Mouse (Mus musculus): Measurements from ENCODE around the gene Arhgef7. TPM values are rescaled to one million over a fixed set of nuclear protein-coding genes. Genes with fewer than 3 reads are reported as not detected.

Arhgef7 gene
- polyA plus RNA-seq, 1 experiment from 2014 or later: 10.1 TPM

DNA sequence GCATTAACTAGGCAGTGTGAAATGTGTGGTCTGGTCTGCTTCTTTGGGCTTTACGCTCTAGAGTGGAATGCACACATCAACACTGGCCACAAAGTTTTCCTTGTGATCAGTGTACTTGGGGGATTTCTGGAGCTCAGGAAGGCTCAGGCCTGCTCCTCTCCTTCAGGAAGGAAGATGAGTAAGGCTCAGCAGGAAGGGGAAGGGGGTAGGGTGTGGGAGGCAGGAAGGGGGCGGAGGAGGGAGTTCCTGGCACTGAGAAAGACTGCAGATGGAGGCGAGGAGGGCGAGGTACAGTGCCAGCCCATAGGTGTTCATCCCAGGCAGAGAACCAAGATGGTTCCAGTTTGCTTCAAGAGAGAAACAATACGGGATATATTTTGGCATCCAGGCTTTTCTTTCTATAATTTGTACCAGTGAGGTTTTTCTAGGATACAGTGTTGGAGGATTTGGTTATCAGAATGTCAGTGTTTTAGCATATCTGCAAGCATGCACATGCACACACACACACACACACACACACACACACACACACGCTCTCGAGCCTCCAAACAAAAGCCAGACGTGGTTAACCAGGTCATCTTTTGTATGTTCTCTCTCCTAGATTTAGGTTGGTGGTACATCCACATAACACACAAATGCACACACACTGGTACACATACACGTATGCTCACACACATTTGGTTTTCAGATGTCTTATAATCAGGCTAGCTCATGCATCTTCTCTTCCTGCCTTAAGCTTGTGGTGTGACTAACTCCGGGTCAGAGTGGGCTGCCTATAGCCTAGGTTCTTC lies 52.5 kb downstream of the Arhgef7 start:
- H3K9me3 ChIP-seq (replicated peaks; ENCODE audit: control insufficient read depth, low read length): no peaks in the 10 kb centered on the region
- H3K9ac ChIP-seq (ENCODE audit: low read depth, low read length): no peak overlapping the region
- H3K4me1 ChIP-seq (ENCODE audit: control insufficient read depth, low read depth, low read length): peaks cover 14% of the 10 kb centered on the region
- no peaks in the 10 kb centered on the region for H3K27me3 ChIP-seq (ENCODE audit: control insufficient read depth, insufficient read depth, low read depth, low read length)
- no peak overlapping the region for H3K4me2 ChIP-seq (ENCODE audit: low read depth, low read length)
- ATAC-seq (ENCODE audit: low read depth): no peak
- no peak overlapping the region for H3K27ac ChIP-seq (ENCODE audit: low read length)
- H3K36me3 ChIP-seq (ENCODE audit: control insufficient read depth, insufficient read depth): no peaks in the 10 kb centered on the region; the same call in 1 of the 2 replicates
- H3K4me3 ChIP-seq (ENCODE audit: low read depth, low read length): no peak overlapping the region
- 37% methylated on average over 10 of the region's 10 CpGs for WGBS (ENCODE audit: insufficient replicate concordance)

DNA sequence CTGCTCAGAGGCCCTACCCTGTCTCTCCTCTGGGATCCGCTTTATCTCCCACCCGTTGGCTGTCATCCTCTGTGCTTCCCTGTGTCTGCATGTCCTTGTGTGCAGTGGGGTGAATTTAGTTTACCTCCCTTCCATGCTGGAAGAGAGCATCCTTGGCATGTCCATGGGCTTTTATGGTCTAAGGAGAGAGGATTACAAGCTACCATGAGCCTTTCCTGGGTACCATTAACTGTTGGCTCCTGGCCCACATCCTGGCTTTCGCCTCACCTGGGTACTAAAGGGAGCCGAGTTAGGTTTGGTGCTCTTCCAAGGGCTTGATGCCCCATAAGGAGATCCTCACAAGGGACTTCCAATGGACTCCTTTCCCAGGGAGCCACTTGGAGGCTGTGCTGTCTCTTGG lies 53.1 kb downstream of the Arhgef7 start:
- H3K9ac ChIP-seq (ENCODE audit: low read depth, low read length): no peak overlapping the region
- no peaks in the 10 kb centered on the region for H3K9me3 ChIP-seq (replicated peaks; ENCODE audit: control insufficient read depth, low read length)
- no peaks in the 10 kb centered on the region for H3K27me3 ChIP-seq (ENCODE audit: control insufficient read depth, insufficient read depth, low read depth, low read length)
- WGBS (ENCODE audit: insufficient replicate concordance): 62% methylated on average over 4 of the region's 4 CpGs
- H3K4me3 ChIP-seq (ENCODE audit: low read depth, low read length): no peak overlapping the region
- ATAC-seq (ENCODE audit: low read depth): no peak
- H3K36me3 ChIP-seq (ENCODE audit: control insufficient read depth, insufficient read depth): peaks cover 2% of the 10 kb centered on the region; the same call in 1 of the 2 replicates
- no peak overlapping the region for H3K4me2 ChIP-seq (ENCODE audit: low read depth, low read length)
- peaks cover 8% of the 10 kb centered on the region for H3K4me1 ChIP-seq (ENCODE audit: control insufficient read depth, low read depth, low read length)
- H3K27ac ChIP-seq (ENCODE audit: low read length): no peak overlapping the region

DNA sequence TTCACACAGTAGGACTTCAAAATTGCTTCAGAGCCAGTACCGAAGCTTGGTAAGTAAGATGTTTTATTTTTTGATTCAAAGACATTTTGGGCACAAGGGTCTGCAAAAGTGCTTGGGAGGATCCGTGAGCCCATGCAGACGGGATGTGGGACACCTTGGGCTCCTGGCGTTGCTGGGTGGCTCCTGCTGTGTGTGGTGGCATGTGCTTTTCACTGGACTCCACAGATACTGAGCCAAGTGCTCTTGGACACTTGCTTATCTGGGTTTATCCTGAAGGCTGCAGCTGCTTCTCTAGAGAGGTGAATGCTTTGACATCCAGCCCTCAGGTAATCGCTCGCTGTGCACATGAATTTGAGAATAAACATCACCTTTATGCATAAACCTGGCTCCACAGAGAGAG lies 55.1 kb downstream of the Arhgef7 start:
- no peak overlapping the region for H3K4me3 ChIP-seq (ENCODE audit: low read depth, low read length)
- H3K4me1 ChIP-seq (ENCODE audit: control insufficient read depth, low read depth, low read length): no peaks in the 10 kb centered on the region; the same call in none of the 2 replicates
- no peak overlapping the region for H3K27ac ChIP-seq (ENCODE audit: low read length)
- H3K4me2 ChIP-seq (ENCODE audit: low read depth, low read length): no peak overlapping the region
- no peaks in the 10 kb centered on the region for H3K27me3 ChIP-seq (ENCODE audit: control insufficient read depth, insufficient read depth, low read depth, low read length)
- WGBS (ENCODE audit: insufficient replicate concordance): 78% methylated on average over 6 of the region's 6 CpGs
- no peak overlapping the region for H3K9ac ChIP-seq (ENCODE audit: low read depth, low read length)
- ATAC-seq (ENCODE audit: low read depth): no peak
- peaks cover 4% of the 10 kb centered on the region; the same call in 1 of the 2 replicates for H3K36me3 ChIP-seq (ENCODE audit: control insufficient read depth, insufficient read depth)
- no peaks in the 10 kb centered on the region for H3K9me3 ChIP-seq (replicated peaks; ENCODE audit: control insufficient read depth, low read length)

DNA sequence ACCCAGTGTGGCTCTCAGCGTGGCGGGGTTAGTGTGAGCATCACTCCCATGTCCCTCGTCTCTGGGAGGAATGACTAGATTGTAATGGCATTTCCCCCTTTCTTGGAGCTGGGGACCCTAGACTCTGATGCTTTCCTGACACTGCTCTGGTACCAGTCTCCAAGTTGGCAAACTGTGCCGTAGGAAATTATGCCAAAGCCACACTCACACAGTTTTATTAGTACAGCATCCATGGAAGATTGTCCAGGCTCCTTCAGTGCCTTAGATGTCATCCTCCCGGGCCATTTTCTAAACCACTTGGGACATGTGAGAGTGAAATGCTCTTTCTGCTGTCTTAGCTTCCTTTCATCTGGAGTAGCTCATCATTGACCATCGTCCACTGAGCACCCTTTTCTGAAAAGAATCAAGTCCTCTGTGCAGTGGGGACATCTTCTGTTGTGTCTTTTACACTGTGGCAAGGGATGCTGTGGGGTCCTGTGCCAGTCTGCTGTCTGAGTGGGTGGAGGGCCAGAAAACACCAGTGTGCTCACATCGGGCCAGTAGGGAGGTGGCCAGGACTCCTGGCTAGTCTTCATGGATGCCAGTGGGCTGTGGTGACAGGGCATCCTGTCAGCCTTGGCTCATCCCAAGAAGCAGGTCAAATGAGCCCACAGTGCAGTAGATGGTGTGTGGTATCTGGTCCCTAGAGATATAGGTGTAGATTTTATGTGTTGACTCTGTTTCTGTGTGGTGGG lies 56.5 kb downstream of the Arhgef7 start:
- Histone ChIP-seq H3K36me3 (ENCODE audit: control insufficient read depth, insufficient read depth) (peaks cover 4% of the 10 kb centered on the region; the same call in 1 of the 2 replicates), H3K27ac (ENCODE audit: low read length) (no peak overlapping the region), H3K4me3 (ENCODE audit: low read depth, low read length) (no peak overlapping the region), H3K4me2 (ENCODE audit: low read depth, low read length) (no peak overlapping the region), H3K9ac (ENCODE audit: low read depth, low read length) (no peak overlapping the region), H3K4me1 (ENCODE audit: control insufficient read depth, low read depth, low read length) (no peaks in the 10 kb centered on the region; the same call in 1 of the 2 replicates), H3K27me3 (ENCODE audit: control insufficient read depth, insufficient read depth, low read depth, low read length) (no peaks in the 10 kb centered on the region), H3K9me3 (replicated peaks; ENCODE audit: control insufficient read depth, low read length) (no peaks in the 10 kb centered on the region)
- ATAC-seq (ENCODE audit: low read depth): no peak
- WGBS (ENCODE audit: insufficient replicate concordance): 72% methylated on average over 7 of the region's 7 CpGs

DNA sequence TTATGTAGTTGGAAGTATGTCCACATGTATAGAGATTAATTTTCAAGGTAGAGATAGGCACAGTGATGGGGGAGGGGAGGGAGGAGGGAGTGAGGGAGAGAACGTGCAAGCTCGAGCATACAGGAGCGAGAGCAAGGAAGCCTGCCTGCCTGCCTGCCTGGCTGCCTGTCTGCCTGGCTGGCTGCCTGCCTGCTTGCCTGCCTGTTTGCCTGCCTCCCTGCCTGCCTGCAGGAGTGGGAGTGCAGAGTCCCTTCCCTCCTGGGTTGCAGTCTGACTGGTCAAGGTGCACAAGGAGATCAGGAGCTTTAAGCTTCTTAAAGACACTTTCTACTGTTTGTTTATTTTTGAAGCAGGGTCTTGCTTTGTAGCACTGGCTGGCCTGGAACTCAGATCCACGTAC lies 57.6 kb downstream of the Arhgef7 start:
- no peak overlapping the region for H3K9ac ChIP-seq (ENCODE audit: low read depth, low read length)
- peaks cover 4% of the 10 kb centered on the region; the same call in 1 of the 2 replicates for H3K36me3 ChIP-seq (ENCODE audit: control insufficient read depth, insufficient read depth)
- no peak overlapping the region for H3K27ac ChIP-seq (ENCODE audit: low read length)
- ATAC-seq (ENCODE audit: low read depth): no peak
- no peaks in the 10 kb centered on the region for H3K27me3 ChIP-seq (ENCODE audit: control insufficient read depth, insufficient read depth, low read depth, low read length)
- 56% methylated on average over 4 of the region's 4 CpGs for WGBS (ENCODE audit: insufficient replicate concordance)
- H3K4me3 ChIP-seq (ENCODE audit: low read depth, low read length): no peak overlapping the region
- H3K4me1 ChIP-seq (ENCODE audit: control insufficient read depth, low read depth, low read length): no peaks in the 10 kb centered on the region
- no peak overlapping the region for H3K4me2 ChIP-seq (ENCODE audit: low read depth, low read length)
- H3K9me3 ChIP-seq (replicated peaks; ENCODE audit: control insufficient read depth, low read length): no peaks in the 10 kb centered on the region

DNA sequence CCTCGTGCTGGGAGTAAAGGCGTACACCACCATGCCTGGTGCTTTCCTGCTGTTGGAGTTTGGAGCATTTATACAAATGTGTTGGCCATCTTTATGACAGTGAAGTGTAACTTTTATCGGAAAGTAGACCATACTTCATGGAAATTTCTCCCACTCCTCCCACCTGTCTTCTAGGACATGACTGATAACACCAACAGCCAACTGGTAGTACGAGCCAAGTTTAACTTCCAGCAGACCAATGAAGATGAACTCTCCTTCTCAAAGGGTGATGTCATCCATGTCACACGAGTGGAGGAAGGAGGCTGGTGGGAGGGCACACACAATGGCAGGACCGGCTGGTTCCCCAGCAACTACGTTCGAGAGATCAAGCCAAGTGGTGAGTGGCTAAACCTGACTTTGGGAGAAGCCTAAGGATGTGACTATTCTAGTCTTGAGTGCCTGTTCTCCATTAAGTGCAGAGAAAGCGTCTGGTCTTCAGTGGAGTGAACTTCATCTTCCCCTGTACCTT lies 58.1 kb downstream of the Arhgef7 start:
- WGBS (ENCODE audit: insufficient replicate concordance): 71% methylated on average over 9 of the region's 9 CpGs
- Histone ChIP-seq H3K27me3 (ENCODE audit: control insufficient read depth, insufficient read depth, low read depth, low read length) (no peaks in the 10 kb centered on the region), H3K9ac (ENCODE audit: low read depth, low read length) (no peak overlapping the region), H3K9me3 (replicated peaks; ENCODE audit: control insufficient read depth, low read length) (no peaks in the 10 kb centered on the region), H3K4me2 (ENCODE audit: low read depth, low read length) (no peak overlapping the region), H3K36me3 (ENCODE audit: control insufficient read depth, insufficient read depth) (peaks cover 4% of the 10 kb centered on the region; the same call in 1 of the 2 replicates), H3K27ac (ENCODE audit: low read length) (no peak overlapping the region), H3K4me3 (ENCODE audit: low read depth, low read length) (no peak overlapping the region), H3K4me1 (ENCODE audit: control insufficient read depth, low read depth, low read length) (no peaks in the 10 kb centered on the region)
- ATAC-seq (ENCODE audit: low read depth): no peak

DNA sequence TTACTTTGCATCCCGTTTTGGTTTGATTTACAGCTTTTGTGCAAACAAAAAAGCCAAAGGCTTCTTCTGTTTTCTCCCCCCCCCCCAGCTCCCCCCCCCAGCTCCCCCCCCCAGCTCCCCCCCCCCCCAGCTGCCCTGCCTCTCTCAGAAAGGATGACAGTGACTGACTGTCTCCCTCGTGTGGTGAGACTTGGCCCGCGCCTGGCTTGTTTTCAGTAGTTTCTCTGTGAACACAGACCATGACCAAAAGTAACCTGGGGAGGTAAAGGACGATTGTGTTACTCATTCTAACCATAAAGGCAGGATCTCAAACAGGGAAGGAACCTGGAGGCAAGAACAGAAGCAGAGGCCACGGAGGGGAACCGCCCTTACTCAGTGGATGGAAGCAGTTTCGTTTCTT lies 60.7 kb downstream of the Arhgef7 start:
- 50% methylated on average over 8 of the region's 8 CpGs for WGBS (ENCODE audit: insufficient replicate concordance)
- H3K36me3 ChIP-seq (ENCODE audit: control insufficient read depth, insufficient read depth): 0 out of 2 replicates have a peak, but pooled peaks cover 4% of the 10 kb centered on the region
- no peaks in the 10 kb centered on the region for H3K4me1 ChIP-seq (ENCODE audit: control insufficient read depth, low read depth, low read length)
- no peak overlapping the region for H3K27ac ChIP-seq (ENCODE audit: low read length)
- no peak for ATAC-seq (ENCODE audit: low read depth)
- H3K4me3 ChIP-seq (ENCODE audit: low read depth, low read length): no peak overlapping the region
- H3K4me2 ChIP-seq (ENCODE audit: low read depth, low read length): no peak overlapping the region
- H3K9ac ChIP-seq (ENCODE audit: low read depth, low read length): no peak overlapping the region
- no peaks in the 10 kb centered on the region for H3K9me3 ChIP-seq (replicated peaks; ENCODE audit: control insufficient read depth, low read length)
- no peaks in the 10 kb centered on the region for H3K27me3 ChIP-seq (ENCODE audit: control insufficient read depth, insufficient read depth, low read depth, low read length)

DNA sequence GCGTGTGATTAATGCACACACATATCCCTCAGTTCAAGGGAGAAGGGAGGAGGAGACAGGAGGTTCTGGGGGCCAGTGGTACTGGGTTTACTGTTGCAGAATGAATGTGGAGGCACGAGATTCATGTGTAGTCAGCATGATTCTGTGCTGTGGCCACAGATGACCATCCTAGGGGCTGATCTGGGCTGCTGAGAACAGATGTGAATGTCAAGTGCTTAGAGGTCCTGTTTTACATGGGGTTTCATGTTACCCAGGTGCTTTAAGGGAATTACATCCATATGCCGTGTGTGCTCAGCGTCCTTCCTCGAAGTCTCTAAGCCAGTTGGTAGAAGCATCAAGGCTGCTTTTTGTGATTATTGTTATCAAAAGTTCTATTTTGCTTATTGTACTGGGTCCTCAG lies 61.6 kb downstream of the Arhgef7 start:
- H3K9ac ChIP-seq (ENCODE audit: low read depth, low read length): no peak overlapping the region
- H3K27ac ChIP-seq (ENCODE audit: low read length): no peak overlapping the region
- H3K4me1 ChIP-seq (ENCODE audit: control insufficient read depth, low read depth, low read length): no peaks in the 10 kb centered on the region
- no peak for ATAC-seq (ENCODE audit: low read depth)
- H3K4me2 ChIP-seq (ENCODE audit: low read depth, low read length): no peak overlapping the region
- no peaks in the 10 kb centered on the region for H3K9me3 ChIP-seq (replicated peaks; ENCODE audit: control insufficient read depth, low read length)
- WGBS (ENCODE audit: insufficient replicate concordance): 77% methylated on average over 5 of the region's 5 CpGs
- H3K36me3 ChIP-seq (ENCODE audit: control insufficient read depth, insufficient read depth): 0 out of 2 replicates have a peak, but pooled peaks cover 4% of the 10 kb centered on the region
- no peak overlapping the region for H3K4me3 ChIP-seq (ENCODE audit: low read depth, low read length)
- no peaks in the 10 kb centered on the region for H3K27me3 ChIP-seq (ENCODE audit: control insufficient read depth, insufficient read depth, low read depth, low read length)

DNA sequence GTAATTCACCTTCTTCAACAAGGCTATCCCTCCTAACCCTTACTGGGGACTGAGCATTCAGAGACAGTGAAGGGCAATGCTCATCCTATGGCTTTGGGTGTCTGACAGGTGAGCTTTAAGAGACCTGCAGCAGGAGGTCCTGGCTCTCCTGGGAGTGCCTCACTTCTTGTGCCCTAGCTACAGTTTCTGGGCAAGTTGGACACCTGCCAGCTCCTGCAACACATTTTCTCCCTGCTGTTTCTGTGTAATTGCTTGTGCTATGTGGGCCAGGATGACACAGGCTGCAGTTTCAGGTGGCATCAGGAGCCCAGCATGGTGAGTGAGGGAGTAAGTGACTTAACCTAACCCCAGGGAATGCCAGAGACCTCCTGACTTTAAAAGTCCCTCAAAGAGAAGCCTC lies 67.4 kb downstream of the Arhgef7 start:
- no peak overlapping the region for H3K9ac ChIP-seq (ENCODE audit: low read depth, low read length)
- H3K4me1 ChIP-seq (ENCODE audit: control insufficient read depth, low read depth, low read length): no peaks in the 10 kb centered on the region
- H3K9me3 ChIP-seq (replicated peaks; ENCODE audit: control insufficient read depth, low read length): no peaks in the 10 kb centered on the region
- no peak for ATAC-seq (ENCODE audit: low read depth)
- H3K36me3 ChIP-seq (ENCODE audit: control insufficient read depth, insufficient read depth): no peaks in the 10 kb centered on the region
- H3K27me3 ChIP-seq (ENCODE audit: control insufficient read depth, insufficient read depth, low read depth, low read length): no peaks in the 10 kb centered on the region
- no peak overlapping the region for H3K4me3 ChIP-seq (ENCODE audit: low read depth, low read length)
- H3K4me2 ChIP-seq (ENCODE audit: low read depth, low read length): no peak overlapping the region
- H3K27ac ChIP-seq (ENCODE audit: low read length): no peak overlapping the region
